Mouse (Mus musculus) cerebellum, adult 2 months (tissue): ENCODE results near the gene Mex3d. TPM values are rescaled to one million over a fixed set of nuclear protein-coding genes. Genes with fewer than 3 reads are reported as not detected.

Experiments
- DNase-seq, 2 experiments: peaks; one replicate each; pipeline ENCODE4 v3.0.0; 2021
- H3K27ac ChIP-seq: fragments of 200-500 bp; 2 replicates; pipeline ENCODE4 v1.5.1; 2012; ENCODE audit warnings: low read length, control low read depth, inconsistent platforms; ENCODE audit not compliant: insufficient read depth
- H3K27me3 ChIP-seq: fragments of 200-500 bp; 2 replicates; pipeline ENCODE4 v1.6.1; 2012; ENCODE audit warnings: inconsistent platforms, mild to moderate bottlenecking, low read length, moderate library complexity; ENCODE audit not compliant: control insufficient read depth, insufficient read depth
- H3K4me1 ChIP-seq: fragments of 200-500 bp; 2 replicates; pipeline ENCODE4 v1.6.1; 2011; ENCODE audit warnings: low read length; ENCODE audit not compliant: control insufficient read depth, insufficient read depth
- H3K4me3 ChIP-seq: fragments of 200-500 bp; replicated peaks from 2 replicates; pipeline ENCODE3; 2011; ENCODE audit warnings: mild to moderate bottlenecking, low read depth, low read length, control low read depth; ENCODE audit not compliant: insufficient read depth
- CTCF ChIP-seq: fragments of 200-500 bp; IDR thresholded peaks from 2 replicates; pipeline ENCODE4 v1.5.1; 2011; ENCODE audit warnings: low read depth, mild to moderate bottlenecking, control low read depth, low read length, moderate library complexity, borderline replicate concordance; ENCODE audit not compliant: insufficient read depth
- POLR2A ChIP-seq: fragments of 200-500 bp; IDR thresholded peaks from 2 replicates; pipeline ENCODE4 v1.6.1; 2011; ENCODE audit warnings: low read length, control low read depth, borderline replicate concordance; ENCODE audit not compliant: insufficient read depth
- WGBS: fragments of 180-500 bp; shearing (Covaris S2); methylation state at CpG from one replicate; pipeline ENCODE4 v1.1.7; 2018; 5-methylcytosine and 5-hydroxymethylcytosine counted together
- polyA plus RNA-seq: library from polyadenylated mRNA; depleted of rRNA; stranded (reverse); fragments of >200 nt; gene quantifications from 2 replicates; pipeline ENCODE4 v1.2.3, GENCODE M21; 2012

Gene Mex3d
- polyA plus RNA-seq, 1 experiment, result 16.1 TPM

- H3K27me3 ChIP-seq, result no peaks in the 10 kb centered on the region
- TF ChIP-seq POLR2A (no peak), CTCF (no peak)
- no peak for DNase-seq
- H3K27ac ChIP-seq, result no peak overlapping the region
- WGBS, result 71% methylated on average over 7 of the region's 7 CpGs
- H3K4me1 ChIP-seq, result peaks cover 19% of the 10 kb centered on the region
- H3K4me3 ChIP-seq, result no peak overlapping the region
These were observed 4.7 kb downstream of the Mex3d start for GRCm38 (mm10) chr10:80382641-80383365.

GRCm38 (mm10) chr10:80377716-80378115 lies 9.7 kb downstream of the Mex3d start:
- H3K27me3 ChIP-seq, result no peaks in the 10 kb centered on the region
- no peak for DNase-seq
- peak; percentile 59 for TF ChIP-seq CTCF
- no peak for TF ChIP-seq POLR2A
- H3K4me1 ChIP-seq, result no peaks in the 10 kb centered on the region
- 51% methylated on average over 10 of the region's 10 CpGs for WGBS
- H3K4me3 ChIP-seq, result no peak overlapping the region
- H3K27ac ChIP-seq, result no peak overlapping the region

GRCm38 (mm10) chr10:80376160-80376559 lies 11.3 kb downstream of the Mex3d start:
- Histone ChIP-seq H3K27ac (no peak overlapping the region), H3K4me3 (no peak overlapping the region), H3K4me1 (no peaks in the 10 kb centered on the region), H3K27me3 (no peaks in the 10 kb centered on the region)
- DNase-seq, result peak; percentile 87 to 93
- WGBS, result under 1% methylated on average over 7 of the region's 7 CpGs
- peak; percentile 96 for TF ChIP-seq CTCF
- TF ChIP-seq POLR2A, result no peak

- DNase-seq, result peak; percentile 84 to 87
- Histone ChIP-seq H3K27me3 (no peaks in the 10 kb centered on the region), H3K4me3 (no peak overlapping the region), H3K4me1 (no peaks in the 10 kb centered on the region), H3K27ac (no peak overlapping the region)
- 24% methylated on average over 6 of the region's 6 CpGs for WGBS
- peak; percentile 86 for TF ChIP-seq CTCF
- no peak for TF ChIP-seq POLR2A
These were observed 13.4 kb downstream of the Mex3d start for GRCm38 (mm10) chr10:80374063-80374462.

- WGBS, result 69% methylated on average over 6 of the region's 6 CpGs
- H3K27ac ChIP-seq, result no peak overlapping the region
- TF ChIP-seq POLR2A (no peak), CTCF (no peak)
- no peaks in the 10 kb centered on the region for H3K27me3 ChIP-seq
- DNase-seq, result no peak
- H3K4me1 ChIP-seq, result no peaks in the 10 kb centered on the region
- no peak overlapping the region for H3K4me3 ChIP-seq
These were observed 14.8 kb downstream of the Mex3d start for GRCm38 (mm10) chr10:80372706-80373105.

GRCm38 (mm10) chr10:80371983-80372382 lies 15.5 kb downstream of the Mex3d start:
- Histone ChIP-seq H3K4me1 (no peaks in the 10 kb centered on the region), H3K4me3 (no peak overlapping the region), H3K27me3 (no peaks in the 10 kb centered on the region), H3K27ac (no peak overlapping the region)
- no peak for DNase-seq
- TF ChIP-seq CTCF, result no peak
- 49% methylated on average over 9 of the region's 9 CpGs for WGBS

GRCm38 (mm10) chr10:80371411-80371966 lies 16.0 kb downstream of the Mex3d start:
- peak; percentile 63 to 76 for DNase-seq
- 8% methylated on average over 12 of the region's 12 CpGs for WGBS
- H3K27me3 ChIP-seq, result no peaks in the 10 kb centered on the region
- no peaks in the 10 kb centered on the region for H3K4me1 ChIP-seq
- no peak overlapping the region for H3K27ac ChIP-seq
- H3K4me3 ChIP-seq, result peak overlapping the region; percentile 36
- no peak for TF ChIP-seq POLR2A

- TF ChIP-seq CTCF (peak; percentile 21; the same call in 1 of the 2 replicates), POLR2A (no peak)
- Histone ChIP-seq H3K27me3 (no peaks in the 10 kb centered on the region), H3K4me1 (no peaks in the 10 kb centered on the region), H3K4me3 (no peak overlapping the region), H3K27ac (no peak overlapping the region)
- no peak for DNase-seq
- WGBS, result 81% methylated on average over 21 of the region's 21 CpGs
These were observed 17.3 kb downstream of the Mex3d start for GRCm38 (mm10) chr10:80369995-80370747.
